Mouse (Mus musculus) CH12.LX (cell line): ENCODE measurements around the gene Itsn1. TPM values are rescaled to one million over a fixed set of nuclear protein-coding genes. Genes with fewer than 3 reads are reported as not detected.

Source experiments
- DNase-seq: peaks from one replicate; pipeline ENCODE4 v3.0.0-alpha.2; 2013; ENCODE audit errors: extremely low read depth
- H3K27ac ChIP-seq: 2 replicates; pipeline ENCODE4 v1.5.1; 2012; ENCODE audit warnings: low read depth, mild to moderate bottlenecking, control low read depth, moderate library complexity; ENCODE audit not compliant: insufficient read depth
- H3K27me3 ChIP-seq: replicated peaks from 2 replicates; pipeline ENCODE3; 2012; ENCODE audit warnings: inconsistent platforms
- H3K36me3 ChIP-seq, 2 experiments: replicated peaks in 1 of 2; 2 replicates each; pipeline versions ENCODE3 to v1.6.1; 2012; ENCODE audit warnings: inconsistent platforms in 1 of 2, low read length in 1 of 2, mild to moderate bottlenecking in 1 of 2, mixed read lengths in 1 of 2, moderate library complexity in 1 of 2; ENCODE audit not compliant: control insufficient read depth in 1 of 2, insufficient read depth in 1 of 2
- H3K4me1 ChIP-seq, 2 experiments: 2 replicates each; pipeline ENCODE4 v1.6.1; 2012; ENCODE audit warnings: inconsistent platforms in 1 of 2, moderate library complexity in 1 of 2; ENCODE audit not compliant: insufficient read depth in 2 of 2, control insufficient read depth in 1 of 2
- H3K4me2 ChIP-seq: 2 replicates; pipeline ENCODE4 v1.6.1; 2012; ENCODE audit warnings: low read depth, mild to moderate bottlenecking, control low read depth; ENCODE audit not compliant: poor library complexity, insufficient read depth, severe bottlenecking
- H3K4me3 ChIP-seq, 3 experiments: fragments of 150-350 bp in 1 of 3; sonication (generic) in 1 of 3; replicated peaks in 1 of 3; 2 replicates each; pipeline versions ENCODE3 to v1.5.1; 2011 to 2012; ENCODE audit warnings: low read depth in 2 of 3, low read length in 2 of 3, mild to moderate bottlenecking in 2 of 3, moderate library complexity in 2 of 3, control low read depth in 1 of 3, improper control_type of control experiment in 1 of 3, inconsistent platforms in 1 of 3, mixed read lengths in 1 of 3; ENCODE audit not compliant: poor library complexity in 1 of 3
- H3K79me2 ChIP-seq: replicated peaks from 2 replicates; pipeline ENCODE4 v1.6.1; 2012; ENCODE audit warnings: mild to moderate bottlenecking, moderate library complexity; ENCODE audit not compliant: control insufficient read depth, poor library complexity, insufficient read depth, severe bottlenecking; ENCODE audit errors: extremely low read depth
- H3K9ac ChIP-seq: 2 replicates; pipeline ENCODE4 v1.6.1; 2012; ENCODE audit warnings: low read depth, mild to moderate bottlenecking, control low read depth, moderate library complexity; ENCODE audit not compliant: insufficient read depth
- H3K9me3 ChIP-seq: replicated peaks from 2 replicates; pipeline ENCODE3; 2012; ENCODE audit warnings: low read length, inconsistent platforms, mixed read lengths
- CTCF ChIP-seq, 2 experiments: IDR thresholded peaks in 1 of 2; conservative IDR thresholded peaks in 1 of 2; 2 replicates each; pipeline ENCODE4 v1.5.1; 2011 to 2012; ENCODE audit warnings: low read depth in 2 of 2, low read length in 2 of 2, improper control_type of control experiment in 1 of 2, inconsistent platforms in 1 of 2, mild to moderate bottlenecking in 1 of 2, moderate library complexity in 1 of 2
- E2F4 ChIP-seq: IDR thresholded peaks from 2 replicates; pipeline ENCODE4 v1.6.1; 2011; ENCODE audit warnings: low read depth, low read length, improper control_type of control experiment; ENCODE audit not compliant: insufficient replicate concordance
- ELF1 ChIP-seq: IDR thresholded peaks from 2 replicates; pipeline ENCODE4 v1.6.1; 2014; ENCODE audit warnings: low read depth, mild to moderate bottlenecking, inconsistent platforms, low read length, improper control_type of control experiment
- EP300 ChIP-seq: IDR thresholded peaks from 2 replicates; pipeline ENCODE4 v1.6.1; 2011; ENCODE audit warnings: low read length, improper control_type of control experiment
- ETS1 ChIP-seq: conservative IDR thresholded peaks from 2 replicates; pipeline ENCODE4 v1.6.1; 2012; ENCODE audit warnings: low read depth, mild to moderate bottlenecking, inconsistent platforms, low read length, improper control_type of control experiment, moderate library complexity
- GABPA ChIP-seq: IDR thresholded peaks from 2 replicates; pipeline ENCODE4 v1.6.1; 2012; ENCODE audit warnings: low read depth, low read length, improper control_type of control experiment, inconsistent platforms; ENCODE audit not compliant: insufficient replicate concordance
- JUND ChIP-seq: conservative IDR thresholded peaks from 2 replicates; pipeline ENCODE4 v1.6.1; 2011; ENCODE audit warnings: low read depth, low read length, improper control_type of control experiment
- MAFK ChIP-seq: IDR thresholded peaks from 2 replicates; pipeline ENCODE4 v1.6.1; 2011; ENCODE audit warnings: low read length, improper control_type of control experiment; ENCODE audit not compliant: insufficient replicate concordance
- MAX ChIP-seq: IDR thresholded peaks from 2 replicates; pipeline ENCODE4 v1.6.1; 2011; ENCODE audit warnings: low read length, improper control_type of control experiment
- MEF2A ChIP-seq: IDR thresholded peaks from 2 replicates; pipeline ENCODE4 v1.6.1; 2014; ENCODE audit warnings: low read depth, mild to moderate bottlenecking, inconsistent platforms, low read length, improper control_type of control experiment, borderline replicate concordance
- MXI1 ChIP-seq: IDR thresholded peaks from 2 replicates; pipeline ENCODE4 v1.6.1; 2011; ENCODE audit warnings: mild to moderate bottlenecking, low read depth, low read length, improper control_type of control experiment
- MYC ChIP-seq: IDR thresholded peaks from 2 replicates; pipeline ENCODE4 v1.6.1; 2011; ENCODE audit warnings: low read depth, mild to moderate bottlenecking, improper control_type of control experiment, low read length
- NRF1 ChIP-seq: IDR thresholded peaks from 2 replicates; pipeline ENCODE4 v1.6.1; 2014; ENCODE audit warnings: low read depth, mild to moderate bottlenecking, inconsistent platforms, low read length, improper control_type of control experiment, moderate library complexity
- PAX5 ChIP-seq: IDR thresholded peaks from 2 replicates; pipeline ENCODE4 v1.6.1; 2012; ENCODE audit warnings: low read length, inconsistent platforms, mixed read lengths
- POLR2A ChIP-seq: IDR thresholded peaks from 2 replicates; pipeline ENCODE4 v1.6.1; 2011; ENCODE audit warnings: low read depth, mild to moderate bottlenecking, improper control_type of control experiment, low read length
- RAD21 ChIP-seq: IDR thresholded peaks from 2 replicates; pipeline ENCODE4 v1.6.1; 2011; ENCODE audit warnings: low read depth, mild to moderate bottlenecking, low read length, improper control_type of control experiment, moderate library complexity
- RCOR1 ChIP-seq: conservative IDR thresholded peaks from 2 replicates; pipeline ENCODE4 v1.6.1; 2012; ENCODE audit warnings: low read depth, mild to moderate bottlenecking, inconsistent platforms, low read length, improper control_type of control experiment
- SMC3 ChIP-seq: IDR thresholded peaks from 2 replicates; pipeline ENCODE4 v1.6.1; 2011; ENCODE audit warnings: low read depth, low read length, improper control_type of control experiment
- TBP ChIP-seq: conservative IDR thresholded peaks from 2 replicates; pipeline ENCODE4 v1.6.1; 2011; ENCODE audit warnings: low read depth, low read length, improper control_type of control experiment
- TCF12 ChIP-seq: IDR thresholded peaks from 2 replicates; pipeline ENCODE4 v1.6.1; 2014; ENCODE audit warnings: low read depth, mild to moderate bottlenecking, inconsistent platforms, low read length, improper control_type of control experiment
- UBTF ChIP-seq: IDR thresholded peaks from 2 replicates; pipeline ENCODE4 v1.6.1; 2012; ENCODE audit warnings: low read depth, mild to moderate bottlenecking, inconsistent platforms, low read length, improper control_type of control experiment, moderate library complexity
- USF2 ChIP-seq: conservative IDR thresholded peaks from 2 replicates; pipeline ENCODE4 v1.6.1; 2011; ENCODE audit warnings: low read depth, low read length, improper control_type of control experiment
- ZC3H11A ChIP-seq: IDR thresholded peaks from 2 replicates; pipeline ENCODE4 v1.6.1; 2012; ENCODE audit warnings: low read depth, mild to moderate bottlenecking, inconsistent platforms, low read length, improper control_type of control experiment
- ZKSCAN1 ChIP-seq: IDR thresholded peaks from 2 replicates; pipeline ENCODE4 v1.6.1; 2012; ENCODE audit warnings: low read depth, inconsistent platforms, low read length, improper control_type of control experiment, borderline replicate concordance
- ZMIZ1 ChIP-seq: IDR thresholded peaks from 2 replicates; pipeline ENCODE4 v1.6.1; 2012; ENCODE audit warnings: low read depth, mild to moderate bottlenecking, inconsistent platforms, low read length, improper control_type of control experiment
- dilution Hi-C: fragments of 300-500 bp; cut with MboI; formaldehyde crosslinking; loops from 2 replicates; pipeline ENCODE4 v1.14.3; 2020; ENCODE audit warnings: low sequenced_read_pairs; ENCODE audit not compliant: extremely low pct_unique_long_range_greater_than_20kb, extremely low pct_ligation_motif_present
- in situ Hi-C: fragments of 300-500 bp; cut with MboI; formaldehyde crosslinking; loops from 3 replicates; pipeline ENCODE4 v1.14.3; 2019; ENCODE audit warnings: low sequenced_read_pairs, low pct_ligation_motif_present, low pct_unique_long_range_greater_than_20kb, mixed read lengths
- polyA plus RNA-seq: library from polyadenylated mRNA; unstranded; fragments of >175 nt; gene quantifications from 2 replicates; pipeline ENCODE4 v1.2.1, GENCODE M21; 2012; ENCODE audit warnings: low read depth; ENCODE audit not compliant: insufficient read length
- total RNA-seq, 2 experiments: library from RNA; depleted of rRNA; stranded (reverse); fragments of 300-350 nt in 1 of 2; fragments of >200 nt in 1 of 2; gene quantifications; 2 replicates each; pipeline ENCODE4 v1.2.3; 2012 to 2014

Gene Itsn1
- total and polyA plus RNA-seq, 3 experiments: 32.5 to 54.5 (median 46.3) TPM

DNA sequence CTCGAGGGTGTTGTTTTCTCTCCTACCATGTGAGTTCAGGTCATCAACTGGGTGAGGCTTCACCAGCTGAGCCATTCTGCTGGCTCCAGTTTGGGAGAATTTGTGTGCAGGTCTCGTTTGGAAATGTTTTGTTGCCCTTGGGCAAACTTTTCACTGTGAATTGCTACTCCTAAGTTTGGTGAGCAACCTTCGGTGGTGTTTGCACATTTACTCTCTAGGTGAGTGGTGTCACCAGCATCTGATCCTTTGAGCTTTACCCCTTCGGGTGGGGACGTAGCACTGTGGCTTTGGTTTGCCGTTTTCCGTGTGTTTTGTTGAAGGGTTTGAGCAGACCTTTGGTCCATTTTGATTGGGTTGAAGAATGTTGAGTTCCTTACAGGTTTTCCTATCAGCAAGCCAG lies 93.2 kb downstream of the Itsn1 start:
- TF ChIP-seq RCOR1: no peak
- no peak for TF ChIP-seq ZC3H11A
- no peak for TF ChIP-seq ELF1
- no peak for TF ChIP-seq RAD21
- TF ChIP-seq ETS1: no peak
- no peak for TF ChIP-seq UBTF
- H3K27me3 ChIP-seq: no peaks in the 10 kb centered on the region
- in situ Hi-C loops: no loop called here
- no peak for DNase-seq
- no peak overlapping the region for H3K4me2 ChIP-seq
- no peak overlapping the region for H3K27ac ChIP-seq
- dilution Hi-C loops: no loop called here
- H3K9ac ChIP-seq: no peak overlapping the region
- H3K36me3 ChIP-seq: peaks cover 35 to 55% of the 10 kb centered on the region in 2 experiments
- peaks cover 14 to 40% of the 10 kb centered on the region in 2 experiments for H3K4me1 ChIP-seq
- H3K4me3 ChIP-seq: no peak overlapping the region
- no peaks in the 10 kb centered on the region for H3K9me3 ChIP-seq
- H3K79me2 ChIP-seq: no peaks in the 10 kb centered on the region

DNA sequence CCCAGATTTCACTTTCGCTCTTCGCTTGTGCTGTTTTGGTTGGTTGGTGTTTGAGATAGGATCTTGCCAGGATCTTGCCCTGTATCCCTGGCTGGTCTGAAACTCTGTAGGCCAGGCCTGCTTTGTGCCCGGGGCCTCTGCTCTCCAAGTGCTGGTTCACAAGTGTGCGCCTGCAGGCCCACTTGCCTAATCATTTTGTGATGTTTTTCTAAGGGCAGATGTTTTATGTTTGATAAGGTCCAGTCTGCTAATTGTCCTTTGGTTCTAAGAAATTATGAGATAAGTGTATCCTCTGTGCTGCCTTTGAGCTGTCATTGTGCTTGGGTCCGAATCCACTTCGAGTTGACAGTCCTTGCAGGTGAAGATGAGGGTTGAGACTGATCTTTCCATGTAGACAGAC lies 93.7 kb downstream of the Itsn1 start:
- Histone ChIP-seq H3K4me1 (peaks cover 14 to 43% of the 10 kb centered on the region in 2 experiments), H3K27ac (no peak overlapping the region), H3K79me2 (no peaks in the 10 kb centered on the region), H3K4me2 (no peak overlapping the region)
- in situ Hi-C loops: no loop called here
- TF ChIP-seq MEF2A (no peak), EP300 (no peak), TBP (no peak), SMC3 (no peak), ZMIZ1 (no peak), USF2 (no peak)
- TF ChIP-seq, all 38 proteins: peak for 0
- Histone ChIP-seq H3K4me3 (no peak overlapping the region), H3K9ac (no peak overlapping the region), H3K9me3 (no peaks in the 10 kb centered on the region), H3K36me3 (peaks cover 38 to 56% of the 10 kb centered on the region in 2 experiments), H3K27me3 (no peaks in the 10 kb centered on the region)
- DNase-seq: no peak
- dilution Hi-C loops: no loop called here

DNA sequence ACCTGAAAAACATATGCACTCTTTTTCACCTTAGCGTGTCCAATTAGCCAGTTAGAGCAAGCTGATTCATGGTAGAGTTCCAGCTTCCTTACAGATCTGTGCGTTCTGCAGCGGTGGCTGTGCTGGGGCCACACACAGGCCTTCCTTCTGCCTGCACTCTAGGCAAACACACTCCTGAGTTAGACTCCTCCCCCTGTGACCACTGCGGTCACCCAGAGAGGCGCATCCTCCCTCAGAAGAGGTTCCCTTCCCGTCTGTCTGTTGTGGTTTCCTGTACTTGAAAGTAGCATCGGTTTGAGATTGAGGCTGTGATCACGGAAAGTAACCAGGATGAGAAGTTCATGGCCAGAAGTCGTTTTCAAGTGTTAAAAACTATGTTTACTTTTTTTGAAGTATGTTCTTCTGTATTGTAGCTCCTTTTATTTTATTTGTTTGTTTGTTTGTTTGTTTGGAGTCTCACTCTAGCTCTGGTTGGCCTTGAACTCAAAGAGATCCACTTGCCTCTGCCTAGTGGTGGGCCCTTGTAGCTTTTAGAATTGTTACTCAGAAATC lies 96.8 kb downstream of the Itsn1 start:
- Histone ChIP-seq H3K27ac (no peak overlapping the region), H3K9ac (no peak overlapping the region), H3K4me1 (peaks cover 16 to 50% of the 10 kb centered on the region in 2 experiments), H3K9me3 (no peaks in the 10 kb centered on the region), H3K4me2 (peak overlapping the region; percentile 2; the same call in 1 of the 2 replicates), H3K27me3 (no peaks in the 10 kb centered on the region), H3K36me3 (peaks cover 38 to 53% of the 10 kb centered on the region in 2 experiments), H3K79me2 (no peaks in the 10 kb centered on the region), H3K4me3 (no peak overlapping the region)
- peak; percentile 98 for DNase-seq
- dilution Hi-C loops: no loop called here
- in situ Hi-C loops: no loop called here
- TF ChIP-seq TBP (0 out of 2 replicates have a peak, but pooled peaks have one; percentile 52), EP300 (peak; percentile 89), MAX (peak; percentile 25; the same call in 1 of the 2 replicates), ZMIZ1 (no peak), UBTF (no peak), SMC3 (peak; percentile 48), RCOR1 (peak; percentile 86), JUND (peak; percentile 70), MYC (peak; percentile 63; the same call in 1 of the 2 replicates), ZC3H11A (no peak), TCF12 (peak; percentile 82), GABPA (no peak), MAFK (peak; percentile 86), CTCF (conservative IDR thresholded peaks at IDR 0.05 in 1 of 2, IDR thresholded peaks at IDR 0.05 in 1 of 2; ENCODE audit: low read depth in 2 of 2, low read length in 2 of 2) (no peak), POLR2A (peak; percentile 47), PAX5 (no peak), E2F4 (0 out of 2 replicates have a peak, but pooled peaks have one; percentile 58), MXI1 (no peak; the same call in 1 of the 2 replicates), NRF1 (peak; percentile 55), ZKSCAN1 (no peak)
